Mouse (Mus musculus) C2C12 (cell line): ENCODE data around the gene Fkbp6.

Experiments used
- MYOG ChIP-seq: IDR thresholded peaks from one replicate; pipeline ENCODE4 v1.6.1; 2011; ENCODE audit not compliant: control insufficient read depth, insufficient read length; ENCODE audit errors: extremely low read depth
- USF1 ChIP-seq: IDR thresholded peaks from one replicate; pipeline ENCODE4 v1.6.1; 2011; ENCODE audit warnings: low read depth, mild to moderate bottlenecking, control low read depth, moderate library complexity

GRCm38 (mm10) chr5:135363540-135363939 is 13.7 kb upstream of the Fkbp6 start:
- no peak for TF ChIP-seq USF1
- TF ChIP-seq MYOG = no peak
